Mouse (Mus musculus) midbrain, embryonic 12.5 days (tissue): ENCODE data around the gene Tspan9. TPM values are rescaled to one million over a fixed set of nuclear protein-coding genes. Genes with fewer than 3 reads are reported as not detected.
A peak's percentile ranks its signal among the peaks of the same experiment; 100 is the strongest.

Source experiments
- ATAC-seq: fragments of 200-750 bp; cut with Nextera tagmentation; 2 replicates; pipeline ENCODE4 v1.8.0; 2017; ENCODE audit warnings: low read depth, moderate TSS enrichment, moderate library complexity; ENCODE audit not compliant: low FRiP score
- H3K27ac ChIP-seq: fragments of 300-500 bp; sonication (generic); replicated peaks from 2 replicates; pipeline ENCODE4 v1.5.1; 2016; ENCODE audit warnings: mild to moderate bottlenecking
- H3K27me3 ChIP-seq: fragments of 300-500 bp; sonication (generic); 2 replicates; pipeline ENCODE4 v1.6.1; 2016; ENCODE audit warnings: mild to moderate bottlenecking
- H3K36me3 ChIP-seq: fragments of 300-500 bp; sonication (generic); 2 replicates; pipeline ENCODE4 v1.6.1; 2016
- H3K4me1 ChIP-seq: fragments of 300-500 bp; sonication (generic); 2 replicates; pipeline ENCODE4 v1.6.1; 2016
- H3K4me2 ChIP-seq: fragments of 300-500 bp; sonication (generic); replicated peaks from 2 replicates; pipeline ENCODE4 v1.6.1; 2016; ENCODE audit warnings: mild to moderate bottlenecking, moderate library complexity
- H3K4me3 ChIP-seq: fragments of 300-500 bp; sonication (generic); 2 replicates; pipeline ENCODE4 v1.5.1; 2016; ENCODE audit warnings: mild to moderate bottlenecking
- H3K9ac ChIP-seq: fragments of 300-500 bp; sonication (generic); replicated peaks from 2 replicates; pipeline ENCODE4 v1.6.1; 2016; ENCODE audit warnings: mild to moderate bottlenecking, moderate library complexity
- H3K9me3 ChIP-seq: fragments of 300-500 bp; sonication (generic); 2 replicates; pipeline ENCODE4 v1.6.1; 2016; ENCODE audit warnings: mild to moderate bottlenecking
- WGBS: fragments of 180-500 bp; shearing (Covaris S2); methylation state at CpG from one replicate; pipeline ENCODE4 v1.1.7; 2016; 5-methylcytosine and 5-hydroxymethylcytosine counted together
- polyA plus RNA-seq: library from polyadenylated mRNA; unstranded; fragments of >200 nt; fragmentation: Nextera tagmentation; extraction: Ambion mirVana; gene quantifications from 2 replicates; pipeline ENCODE4 v1.2.1, GENCODE M21; 2016

Tspan9 gene
- polyA plus RNA-seq, 1 experiment from 2014 or later: 39.0 TPM

DNA sequence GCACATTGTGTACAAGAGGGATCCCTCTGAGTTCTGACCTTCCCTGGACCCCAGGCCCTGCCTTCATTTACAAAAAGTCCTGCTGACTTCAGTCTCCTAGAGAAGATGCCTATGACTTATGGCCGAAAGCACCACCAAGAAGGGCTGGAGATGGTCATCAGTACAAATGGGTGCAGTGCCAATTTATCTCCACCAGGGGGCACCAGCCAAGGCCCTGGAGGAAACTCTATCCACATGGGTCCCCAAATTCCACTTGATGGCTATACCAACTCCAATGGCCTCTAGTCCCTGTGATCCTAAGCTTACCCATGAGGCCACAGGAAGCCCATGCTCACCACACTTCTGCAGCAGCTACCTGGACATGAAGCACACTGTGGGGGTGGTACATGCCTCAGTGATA is 79.9 kb downstream of the Tspan9 start:
- H3K27me3 ChIP-seq: no peaks in the 10 kb centered on the region; the same call in 1 of the 2 replicates

DNA sequence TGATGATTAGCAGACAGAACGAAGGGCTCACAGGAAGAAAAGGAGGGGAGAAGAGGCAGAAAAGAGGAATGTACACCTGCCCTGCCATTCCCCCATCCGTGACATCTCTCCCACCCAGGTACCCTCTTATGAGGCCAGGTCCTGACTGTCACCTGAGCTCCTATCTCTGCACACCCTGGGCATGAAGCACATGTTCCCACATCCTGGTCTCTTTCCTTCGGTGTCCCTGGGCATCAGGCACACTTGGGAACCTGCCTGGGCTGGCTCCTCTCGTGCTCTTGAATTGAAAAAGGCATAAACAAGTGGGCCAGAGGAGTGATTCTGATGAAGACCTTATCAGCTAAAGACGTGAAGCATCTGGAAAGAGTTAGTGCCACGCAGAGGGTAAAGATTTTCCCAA is 80.6 kb downstream of the Tspan9 start:
- H3K4me1 ChIP-seq: peaks cover 22% of the 10 kb centered on the region
- H3K36me3 ChIP-seq: no peaks in the 10 kb centered on the region
- no peak overlapping the region for H3K9ac ChIP-seq
- WGBS: 82% methylated on average over 6 of the region's 6 CpGs
- no peaks in the 10 kb centered on the region; the same call in 1 of the 2 replicates for H3K27me3 ChIP-seq
- no peak overlapping the region for H3K4me3 ChIP-seq
- ATAC-seq: no peak
- no peak overlapping the region for H3K4me2 ChIP-seq
- no peaks in the 10 kb centered on the region for H3K9me3 ChIP-seq
- no peak overlapping the region for H3K27ac ChIP-seq

More for the DNA sequence above, 79.9 kb downstream of the Tspan9 start:
- no peak overlapping the region for H3K27ac ChIP-seq
- ATAC-seq: no peak
- no peaks in the 10 kb centered on the region for H3K9me3 ChIP-seq
- 93% methylated on average over 1 of the region's 1 CpGs for WGBS
- no peak overlapping the region for H3K4me2 ChIP-seq
- H3K4me3 ChIP-seq: no peak overlapping the region
- no peaks in the 10 kb centered on the region for H3K36me3 ChIP-seq
- H3K9ac ChIP-seq: no peak overlapping the region
- peaks cover 17% of the 10 kb centered on the region for H3K4me1 ChIP-seq

DNA sequence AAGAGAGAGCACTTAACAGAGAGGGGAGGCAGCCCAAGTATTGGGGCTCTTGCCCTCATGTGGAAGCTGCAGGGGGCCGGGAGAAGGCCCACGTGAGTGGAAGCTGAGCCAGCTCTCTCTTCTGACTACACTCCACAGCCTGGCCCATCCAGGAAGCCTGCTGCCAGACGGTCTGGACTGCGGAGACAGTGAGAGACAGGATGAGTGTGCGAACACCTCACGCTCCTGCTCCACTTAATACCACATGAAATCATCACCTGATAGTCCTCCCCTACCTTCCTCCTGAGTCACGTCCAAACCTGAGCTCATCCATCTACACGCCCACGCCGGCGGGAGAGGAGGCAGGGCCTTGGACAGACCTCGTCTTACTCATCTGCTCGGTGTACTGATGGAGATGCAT is 81.2 kb downstream of the Tspan9 start:
- no peak overlapping the region for H3K4me3 ChIP-seq
- 86% methylated on average over 13 of the region's 13 CpGs for WGBS
- ATAC-seq: no peak
- H3K9me3 ChIP-seq: no peaks in the 10 kb centered on the region
- no peaks in the 10 kb centered on the region for H3K36me3 ChIP-seq
- peaks cover 22% of the 10 kb centered on the region for H3K4me1 ChIP-seq
- H3K9ac ChIP-seq: no peak overlapping the region
- no peak overlapping the region for H3K27ac ChIP-seq
- no peaks in the 10 kb centered on the region; the same call in 1 of the 2 replicates for H3K27me3 ChIP-seq
- H3K4me2 ChIP-seq: no peak overlapping the region

DNA sequence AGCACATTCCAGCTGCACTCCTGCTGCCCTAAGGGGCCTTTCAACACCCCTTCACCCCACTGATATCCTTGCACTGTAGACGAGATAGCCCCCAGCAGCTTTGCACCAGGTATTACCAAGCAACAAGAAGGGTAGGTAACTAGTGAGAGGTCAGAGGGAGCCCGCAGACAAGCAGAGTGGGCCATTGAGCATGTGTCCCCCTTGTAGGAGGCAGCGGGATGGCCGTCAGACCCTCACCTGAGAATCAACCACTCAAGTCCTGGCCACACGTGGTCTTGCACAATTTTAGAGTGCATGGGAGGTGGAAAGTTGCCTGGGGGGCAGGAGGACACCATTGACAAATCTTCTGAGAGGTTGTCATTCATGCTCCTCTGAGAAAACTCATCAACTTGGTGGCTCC is 82.1 kb downstream of the Tspan9 start:
- H3K4me1 ChIP-seq: peaks cover 20% of the 10 kb centered on the region
- no peaks in the 10 kb centered on the region for H3K9me3 ChIP-seq
- no peak overlapping the region for H3K4me2 ChIP-seq
- no peak overlapping the region for H3K4me3 ChIP-seq
- no peaks in the 10 kb centered on the region for H3K36me3 ChIP-seq
- no peaks in the 10 kb centered on the region; the same call in 1 of the 2 replicates for H3K27me3 ChIP-seq
- ATAC-seq: no peak
- no peak overlapping the region for H3K27ac ChIP-seq
- no peak overlapping the region for H3K9ac ChIP-seq
- WGBS: 91% methylated on average over 5 of the region's 5 CpGs

DNA sequence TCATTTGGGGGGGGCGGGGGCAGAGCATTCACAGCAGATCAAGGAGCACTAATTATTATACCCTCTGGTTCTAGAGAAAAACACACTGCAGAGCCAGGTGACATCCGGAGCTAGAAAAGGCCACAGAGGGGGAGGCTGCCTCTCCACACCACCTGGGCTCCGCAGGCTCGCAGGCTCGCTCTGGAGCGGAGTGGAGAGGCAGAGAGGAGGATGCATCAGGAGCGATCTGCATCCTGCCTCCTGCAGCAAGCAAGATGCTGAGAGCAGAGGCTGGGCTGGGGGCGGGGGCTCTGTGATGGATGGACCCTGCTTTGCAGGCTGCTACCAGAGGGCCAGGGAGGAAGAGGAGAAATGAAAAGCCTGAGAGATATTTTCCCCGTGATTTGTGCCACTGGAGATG is 84.8 kb downstream of the Tspan9 start:
- H3K27ac ChIP-seq: no peak overlapping the region
- no peak for ATAC-seq
- no peaks in the 10 kb centered on the region for H3K36me3 ChIP-seq
- H3K4me3 ChIP-seq: no peak overlapping the region
- 0 out of 2 replicates have a peak overlapping the region, but pooled peaks have one; percentile 3 for H3K4me2 ChIP-seq
- H3K9ac ChIP-seq: no peak overlapping the region
- H3K27me3 ChIP-seq: no peaks in the 10 kb centered on the region; the same call in none of the 2 replicates
- H3K4me1 ChIP-seq: peaks cover 10% of the 10 kb centered on the region
- no peaks in the 10 kb centered on the region for H3K9me3 ChIP-seq
- 49% methylated on average over 9 of the region's 9 CpGs for WGBS

DNA sequence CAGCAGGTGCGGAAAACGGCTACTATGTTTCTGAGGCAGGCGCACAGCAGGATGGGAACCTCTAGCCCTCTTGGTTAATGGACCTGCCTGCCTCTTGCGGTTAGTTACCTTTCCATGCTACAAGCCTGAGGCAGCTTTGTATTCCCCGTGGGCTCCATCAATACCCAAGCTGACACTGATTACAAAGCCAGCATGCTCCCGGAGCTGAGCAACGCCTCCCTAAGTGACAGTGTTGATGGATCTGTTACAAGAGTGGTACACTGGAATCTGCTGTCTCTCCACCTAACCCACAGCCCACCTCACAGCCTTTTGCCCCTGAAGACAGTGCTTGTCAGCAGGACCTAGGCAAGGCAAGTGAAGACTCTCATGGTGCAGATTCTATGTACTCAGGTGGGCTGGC is 85.2 kb downstream of the Tspan9 start:
- WGBS: 57% methylated on average over 7 of the region's 7 CpGs
- Histone ChIP-seq H3K4me2 (0 out of 2 replicates have a peak overlapping the region, but pooled peaks have one; percentile 3), H3K27me3 (no peaks in the 10 kb centered on the region; the same call in none of the 2 replicates), H3K4me1 (peaks cover 11% of the 10 kb centered on the region), H3K9ac (no peak overlapping the region), H3K36me3 (no peaks in the 10 kb centered on the region), H3K27ac (no peak overlapping the region), H3K9me3 (no peaks in the 10 kb centered on the region), H3K4me3 (no peak overlapping the region)
- ATAC-seq: no peak

DNA sequence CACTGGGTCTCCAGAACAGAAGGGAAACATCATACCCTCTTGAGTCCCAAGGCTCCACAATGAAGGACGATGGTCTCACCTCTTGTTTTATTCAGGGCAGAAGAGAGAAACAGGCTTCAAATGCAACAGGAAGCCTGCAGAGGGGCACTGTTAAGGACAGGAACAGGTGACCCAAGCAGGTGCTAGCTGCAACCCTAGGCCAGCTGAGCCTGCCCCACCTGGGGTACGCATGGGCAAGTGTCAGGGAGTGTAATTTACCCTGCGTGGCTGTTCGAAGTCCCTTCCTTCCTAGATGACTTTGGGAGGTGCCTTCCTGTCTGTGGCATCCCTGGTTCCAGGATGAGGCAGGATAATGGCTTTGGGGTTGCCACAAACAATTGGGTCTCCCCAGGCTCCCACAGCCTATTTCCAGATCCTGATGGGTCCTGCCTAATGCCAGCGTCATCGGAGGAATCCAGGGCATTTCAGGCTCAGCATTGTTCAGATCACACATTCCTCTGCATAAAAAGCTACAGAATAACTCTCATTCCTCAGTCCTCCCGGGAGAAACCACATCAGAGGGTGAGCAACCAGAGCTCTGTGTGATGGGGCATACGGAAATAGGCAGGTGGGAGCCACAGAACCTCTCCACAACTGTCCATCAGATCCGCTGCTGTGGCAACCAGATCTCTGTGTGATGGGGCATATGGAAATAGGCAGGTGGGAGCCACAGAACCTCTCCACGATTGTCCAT is 90.2 kb downstream of the Tspan9 start:
- Histone ChIP-seq H3K4me3 (no peak overlapping the region), H3K9me3 (no peaks in the 10 kb centered on the region), H3K9ac (no peak overlapping the region), H3K27me3 (no peaks in the 10 kb centered on the region; the same call in 1 of the 2 replicates), H3K4me1 (peaks cover 9% of the 10 kb centered on the region; the same call in 1 of the 2 replicates), H3K27ac (no peak overlapping the region), H3K4me2 (no peak overlapping the region), H3K36me3 (no peaks in the 10 kb centered on the region)
- 63% methylated on average over 10 of the region's 10 CpGs for WGBS
- ATAC-seq: no peak

DNA sequence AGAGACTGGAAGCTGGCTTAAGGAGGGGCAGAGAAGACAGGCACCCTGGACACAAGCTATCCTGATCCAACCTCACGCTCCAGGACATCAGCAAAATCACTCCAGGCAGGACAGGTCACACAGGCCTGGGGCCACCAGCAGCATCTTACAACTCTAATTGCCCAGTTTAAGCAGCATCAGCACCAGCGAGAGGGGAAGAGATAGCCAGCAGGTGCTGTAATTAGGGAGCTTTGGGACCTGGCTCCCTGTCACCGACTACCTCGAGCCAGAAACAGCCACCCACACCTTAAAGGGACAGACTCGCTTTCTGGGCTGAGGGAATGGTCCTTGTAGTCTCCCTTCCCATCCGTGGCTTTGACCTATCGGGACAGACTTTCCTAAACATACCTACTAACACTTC is 95.7 kb downstream of the Tspan9 start:
- Histone ChIP-seq H3K4me1 (peaks cover 19% of the 10 kb centered on the region), H3K4me3 (no peak overlapping the region), H3K27me3 (no peaks in the 10 kb centered on the region), H3K9me3 (no peaks in the 10 kb centered on the region), H3K9ac (no peak overlapping the region), H3K36me3 (no peaks in the 10 kb centered on the region), H3K27ac (no peak overlapping the region), H3K4me2 (no peak overlapping the region)
- WGBS: 73% methylated on average over 7 of the region's 7 CpGs
- ATAC-seq: no peak

DNA sequence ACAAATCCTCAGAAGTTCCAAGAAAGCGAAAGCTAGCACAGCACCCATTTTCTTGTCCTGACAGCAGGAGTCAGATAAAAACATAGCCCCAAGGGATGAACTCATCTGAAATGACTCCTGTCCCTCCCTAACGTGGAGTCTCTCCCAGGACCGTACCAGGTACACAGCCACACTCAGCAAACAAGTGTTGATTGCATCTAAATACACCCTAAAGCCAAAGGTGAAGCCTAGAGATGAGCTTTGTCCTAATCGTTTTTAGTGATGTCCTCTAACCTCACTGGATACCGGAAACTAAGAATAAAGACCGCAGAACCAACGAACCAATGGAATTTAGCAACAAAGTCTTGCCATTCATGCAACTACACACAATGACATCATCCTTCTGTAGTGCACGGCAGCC is 96.2 kb downstream of the Tspan9 start:
- no peak for ATAC-seq
- no peaks in the 10 kb centered on the region for H3K9me3 ChIP-seq
- peaks cover 23% of the 10 kb centered on the region for H3K4me1 ChIP-seq
- no peak overlapping the region for H3K4me2 ChIP-seq
- H3K4me3 ChIP-seq: no peak overlapping the region
- 85% methylated on average over 8 of the region's 8 CpGs for WGBS
- no peaks in the 10 kb centered on the region for H3K27me3 ChIP-seq
- H3K27ac ChIP-seq: no peak overlapping the region
- no peak overlapping the region for H3K9ac ChIP-seq
- H3K36me3 ChIP-seq: no peaks in the 10 kb centered on the region

DNA sequence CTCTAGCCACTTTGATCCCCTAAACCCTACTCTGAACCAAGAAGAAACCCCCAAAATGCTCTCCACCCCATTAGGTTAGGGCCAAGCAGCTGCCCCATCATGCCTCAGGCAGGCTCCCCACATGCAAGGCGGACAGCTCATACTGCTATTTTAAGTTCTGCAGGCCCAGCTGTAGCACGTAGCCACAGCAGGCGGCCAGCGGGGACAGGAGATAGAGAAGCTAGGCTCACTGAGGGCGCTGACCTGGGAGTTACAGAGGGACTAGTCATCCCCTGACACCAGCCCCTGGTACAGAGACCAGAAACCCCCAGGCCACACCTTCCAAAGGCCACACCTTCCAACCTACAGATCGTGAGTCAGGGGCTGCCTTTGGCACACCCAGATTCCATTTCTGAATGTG is 96.6 kb downstream of the Tspan9 start:
- H3K4me3 ChIP-seq: no peak overlapping the region
- no peaks in the 10 kb centered on the region for H3K36me3 ChIP-seq
- H3K4me1 ChIP-seq: peaks cover 24% of the 10 kb centered on the region
- no peak overlapping the region for H3K9ac ChIP-seq
- H3K9me3 ChIP-seq: no peaks in the 10 kb centered on the region
- no peak overlapping the region for H3K4me2 ChIP-seq
- H3K27ac ChIP-seq: no peak overlapping the region
- no peaks in the 10 kb centered on the region for H3K27me3 ChIP-seq
- ATAC-seq: no peak
- WGBS: 71% methylated on average over 6 of the region's 6 CpGs

DNA sequence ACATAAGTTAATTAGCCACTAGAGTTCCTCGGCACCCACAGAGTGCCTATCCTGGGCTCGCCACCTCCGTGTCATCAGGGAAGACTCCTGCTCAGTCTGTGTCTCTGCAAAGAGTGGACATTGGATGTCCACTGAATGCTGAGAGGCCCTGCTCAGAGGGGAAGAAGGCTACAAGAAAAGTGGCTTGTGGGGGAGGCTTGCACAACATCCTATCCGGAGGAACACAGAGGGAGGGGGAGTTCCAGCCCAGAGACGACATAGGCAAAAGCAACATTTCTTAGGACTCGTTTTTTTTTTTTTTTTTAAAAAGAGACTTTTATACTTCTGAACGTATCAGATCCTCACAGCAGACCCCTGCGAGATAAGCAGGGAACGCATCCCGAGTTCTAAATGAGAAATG is 98.7 kb downstream of the Tspan9 start:
- no peaks in the 10 kb centered on the region for H3K27me3 ChIP-seq
- H3K27ac ChIP-seq: no peak overlapping the region
- no peak overlapping the region for H3K4me3 ChIP-seq
- no peak overlapping the region for H3K9ac ChIP-seq
- no peaks in the 10 kb centered on the region for H3K9me3 ChIP-seq
- WGBS: 74% methylated on average over 10 of the region's 10 CpGs
- H3K4me1 ChIP-seq: peaks cover 22% of the 10 kb centered on the region
- no peak for ATAC-seq
- no peaks in the 10 kb centered on the region for H3K36me3 ChIP-seq
- no peak overlapping the region for H3K4me2 ChIP-seq

DNA sequence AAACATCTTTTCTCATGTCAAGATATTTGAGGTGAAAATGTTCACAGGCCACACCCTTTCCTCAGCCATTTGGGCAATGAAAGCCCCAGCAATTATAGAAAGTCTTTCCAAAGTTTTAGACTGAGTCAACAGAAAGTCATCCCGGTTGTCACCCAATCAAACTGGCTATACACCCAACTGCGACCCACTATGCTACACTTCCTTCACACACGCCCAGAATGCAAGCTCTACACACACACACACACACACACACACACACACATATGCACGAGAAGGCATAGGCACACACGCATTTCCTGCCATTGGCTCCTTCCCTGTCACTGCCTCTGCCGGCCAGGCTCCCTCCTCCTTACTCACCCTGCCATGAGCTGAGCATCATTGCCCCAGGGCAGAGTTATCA is 99.9 kb downstream of the Tspan9 start:
- Histone ChIP-seq H3K27me3 (peaks cover 3% of the 10 kb centered on the region; the same call in 1 of the 2 replicates), H3K36me3 (no peaks in the 10 kb centered on the region), H3K4me3 (no peak overlapping the region), H3K9ac (no peak overlapping the region), H3K27ac (no peak overlapping the region), H3K4me1 (peaks cover 25% of the 10 kb centered on the region), H3K9me3 (no peaks in the 10 kb centered on the region), H3K4me2 (no peak overlapping the region)
- ATAC-seq: no peak
- 90% methylated on average over 6 of the region's 6 CpGs for WGBS

DNA sequence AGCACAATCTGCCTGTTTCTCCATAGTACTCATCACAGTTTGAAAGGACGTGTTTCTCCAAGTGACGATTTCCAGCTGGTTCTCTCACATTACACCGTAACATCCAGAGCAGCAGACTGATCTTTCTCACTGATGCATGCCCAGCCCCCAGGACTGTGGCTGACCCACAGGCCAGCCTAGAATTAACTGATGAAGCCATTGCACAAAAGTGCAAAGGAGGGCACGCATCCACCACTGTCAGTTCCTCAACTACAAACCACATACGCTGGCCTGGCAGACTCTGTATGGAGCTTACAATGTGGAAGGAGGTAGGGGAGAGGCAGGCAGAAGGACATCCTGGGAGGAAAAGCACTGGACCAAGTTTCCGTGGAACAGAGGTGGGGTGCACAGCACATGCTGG is 101.6 kb downstream of the Tspan9 start:
- H3K27ac ChIP-seq: no peak overlapping the region
- 63% methylated on average over 6 of the region's 6 CpGs for WGBS
- H3K9me3 ChIP-seq: no peaks in the 10 kb centered on the region
- ATAC-seq: no peak
- H3K4me1 ChIP-seq: peaks cover 24% of the 10 kb centered on the region
- no peaks in the 10 kb centered on the region for H3K36me3 ChIP-seq
- H3K9ac ChIP-seq: no peak overlapping the region
- peaks cover 17% of the 10 kb centered on the region for H3K27me3 ChIP-seq
- no peak overlapping the region for H3K4me3 ChIP-seq
- H3K4me2 ChIP-seq: no peak overlapping the region
